Mouse (Mus musculus) lung, postnatal 14 days (tissue): ENCODE measurements around the gene Pigz.
"Not testable (repeated sequence)": the region's sequence is repeated elsewhere in the genome, so short reads cannot be mapped to it uniquely, and the experiment has no call there.

Experiments used
- DNase-seq: peaks from one replicate; pipeline ENCODE4 v3.0.0; 2021

The Pigz gene

GRCm38 (mm10) chr16:31932255-31932654 lies 1.4 kb upstream of the Pigz start:
- DNase-seq, result no peak

GRCm38 (mm10) chr16:31932840-31933697 lies 582 bp upstream of the Pigz start:
- DNase-seq, result peak; percentile 86

GRCm38 (mm10) chr16:31934550-31935010 lies 929 bp downstream of the Pigz start:
- no peak for DNase-seq

GRCm38 (mm10) chr16:31935091-31935979 lies 1.7 kb downstream of the Pigz start:
- DNase-seq, result no peak

- no peak for DNase-seq
These were observed 2.9 kb downstream of the Pigz start for GRCm38 (mm10) chr16:31936568-31936967.

GRCm38 (mm10) chr16:31938856-31939255 lies 5.2 kb downstream of the Pigz start:
- DNase-seq, result no peak

GRCm38 (mm10) chr16:31940586-31940985 lies 6.9 kb downstream of the Pigz start:
- no peak for DNase-seq

GRCm38 (mm10) chr16:31943980-31944379 lies 10.3 kb downstream of the Pigz start:
- peak; percentile 81 for DNase-seq

GRCm38 (mm10) chr16:31944698-31945255 lies 11.1 kb downstream of the Pigz start:
- DNase-seq, result no peak

- DNase-seq, result no peak
These were observed 11.7 kb downstream of the Pigz start for GRCm38 (mm10) chr16:31945372-31945771.

GRCm38 (mm10) chr16:31945986-31946385 lies 12.3 kb downstream of the Pigz start:
- not testable (repeated sequence) for DNase-seq

GRCm38 (mm10) chr16:31947333-31947732 lies 13.7 kb downstream of the Pigz start:
- no peak for DNase-seq

- no peak for DNase-seq
These were observed 14.3 kb downstream of the Pigz start for GRCm38 (mm10) chr16:31947901-31948316.

GRCm38 (mm10) chr16:31948345-31948774 lies 14.7 kb downstream of the Pigz start, which contains the start of the genes 0610012G03Rik and Ncbp2:
Gene 0610012G03Rik (minus strand): TSS chr16:31948494.
Gene Ncbp2 (plus strand): TSS chr16:31948513.
- DNase-seq, result peak; percentile 97

- no peak for DNase-seq
These were observed 29.6 kb downstream of the Pigz start for GRCm38 (mm10) chr16:31963224-31963623.

GRCm38 (mm10) chr16:31975258-31975657 lies 41.6 kb downstream of the Pigz start:
- no peak for DNase-seq

GRCm38 (mm10) chr16:31979501-31979900 lies 45.9 kb downstream of the Pigz start:
- no peak for DNase-seq

GRCm38 (mm10) chr16:31980946-31981345 lies 47.3 kb downstream of the Pigz start:
- DNase-seq, result no peak

GRCm38 (mm10) chr16:31992039-31992438 lies 58.4 kb downstream of the Pigz start:
- no peak for DNase-seq

- DNase-seq, result no peak
These were observed 59.5 kb downstream of the Pigz start for GRCm38 (mm10) chr16:31993195-31993594.

- DNase-seq, result no peak
These were observed 60.3 kb downstream of the Pigz start for GRCm38 (mm10) chr16:31993946-31994345.
